Mouse (Mus musculus): ENCODE data around the gene Prdx2.

DNA sequence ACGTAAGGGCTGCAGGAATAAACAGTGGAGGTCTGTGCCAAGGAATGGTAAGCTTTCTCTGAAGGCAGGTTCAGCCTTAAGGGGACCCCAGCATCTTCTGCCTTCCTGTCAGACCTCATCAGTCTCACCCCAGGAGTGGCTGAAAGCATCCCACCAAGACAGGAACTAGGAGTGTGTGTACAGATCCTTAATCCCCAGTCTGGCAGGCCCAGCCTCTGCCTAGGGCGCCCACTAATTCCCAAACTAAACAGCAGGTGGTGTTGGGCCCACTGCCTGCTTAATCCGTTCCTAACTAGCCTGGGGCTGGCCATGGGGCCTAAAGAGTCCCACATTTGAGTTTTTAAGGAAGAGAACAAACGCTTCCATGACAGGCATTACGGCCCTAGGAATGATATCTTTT, 47.8 kb downstream of the Prdx2 start:
- TF ChIP-seq CTCF (IDR thresholded peaks at IDR 0.05; ENCODE audit: low read depth) (peak; percentile 40), EP300 (optimal IDR thresholded peaks at IDR 0.05) (no peak)

Measured in stomach, postnatal 0 days (tissue).